Mouse (Mus musculus) layer of hippocampus, adult 9-11 months (tissue): ENCODE data around the gene Gm815.

Experiments used
- DNase-seq: peaks from one replicate; pipeline ENCODE4 v3.0.0; 2022

The Gm815 gene

GRCm38 (mm10) chr19:26885616-26886015 is at the start of gene Gm815:
TSS of gene Gm815 (plus strand) at chr19:26885881.
- no peak for DNase-seq

- DNase-seq: no peak
Observed at GRCm38 (mm10) chr19:26837626-26838025, 48.1 kb upstream of the Gm815 start.

- DNase-seq: no peak
Observed at GRCm38 (mm10) chr19:26843896-26844295, 41.8 kb upstream of the Gm815 start.

- DNase-seq: no peak
Observed at GRCm38 (mm10) chr19:26844813-26845212, 40.9 kb upstream of the Gm815 start.

- peak; percentile 78 for DNase-seq
Observed at GRCm38 (mm10) chr19:26845276-26846016, 40.2 kb upstream of the Gm815 start.

DNA sequence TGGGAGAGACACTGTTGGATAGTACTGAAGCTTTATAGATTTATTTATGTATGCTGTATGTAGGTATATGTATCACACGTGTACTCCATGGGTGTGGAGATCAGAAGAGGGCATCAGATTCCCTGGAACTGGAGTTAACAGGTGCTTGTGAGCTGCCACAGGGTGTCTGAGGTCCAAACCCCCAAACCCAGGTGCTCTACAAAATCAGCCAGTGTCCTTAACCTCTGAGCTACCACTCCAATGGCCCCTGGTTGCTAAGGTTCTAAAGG is 39.7 kb upstream of the Gm815 start:
- no peak for DNase-seq

DNA sequence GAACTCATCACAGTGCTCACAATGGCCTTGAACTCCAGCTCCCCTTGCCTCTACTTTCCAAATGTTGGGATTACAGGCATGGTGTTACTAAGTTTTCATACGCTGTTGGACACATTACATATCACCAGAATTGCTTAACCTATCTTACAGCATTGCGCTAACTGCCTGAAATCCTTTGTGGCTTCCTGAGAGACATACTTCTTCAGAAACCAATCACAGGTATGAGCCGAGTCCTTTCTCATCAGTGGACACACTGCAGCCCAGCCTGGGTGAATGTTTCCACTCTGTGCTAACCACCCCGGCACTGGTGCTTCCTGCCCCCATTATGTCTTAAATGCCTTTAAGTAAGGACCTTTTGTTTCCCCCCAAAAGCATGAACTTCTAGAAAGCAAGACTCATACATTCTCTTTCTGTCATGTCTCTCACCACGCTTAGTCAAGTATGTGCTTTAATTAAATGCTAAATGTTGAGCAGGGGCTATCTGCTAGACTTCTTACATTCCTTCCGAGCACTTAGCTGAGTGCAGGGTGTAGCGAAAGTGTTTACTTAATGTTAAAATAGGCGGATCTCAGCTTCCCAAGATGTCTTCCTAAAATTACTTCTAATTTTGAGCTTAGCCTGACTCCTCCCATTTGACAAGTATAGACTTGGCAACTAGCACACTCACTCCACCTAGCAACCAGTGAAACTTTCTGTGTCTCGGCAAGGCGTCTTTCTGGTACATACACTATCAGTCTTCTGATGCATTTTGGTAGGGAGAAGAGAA is 34.5 kb upstream of the Gm815 start:
- DNase-seq: no peak

DNA sequence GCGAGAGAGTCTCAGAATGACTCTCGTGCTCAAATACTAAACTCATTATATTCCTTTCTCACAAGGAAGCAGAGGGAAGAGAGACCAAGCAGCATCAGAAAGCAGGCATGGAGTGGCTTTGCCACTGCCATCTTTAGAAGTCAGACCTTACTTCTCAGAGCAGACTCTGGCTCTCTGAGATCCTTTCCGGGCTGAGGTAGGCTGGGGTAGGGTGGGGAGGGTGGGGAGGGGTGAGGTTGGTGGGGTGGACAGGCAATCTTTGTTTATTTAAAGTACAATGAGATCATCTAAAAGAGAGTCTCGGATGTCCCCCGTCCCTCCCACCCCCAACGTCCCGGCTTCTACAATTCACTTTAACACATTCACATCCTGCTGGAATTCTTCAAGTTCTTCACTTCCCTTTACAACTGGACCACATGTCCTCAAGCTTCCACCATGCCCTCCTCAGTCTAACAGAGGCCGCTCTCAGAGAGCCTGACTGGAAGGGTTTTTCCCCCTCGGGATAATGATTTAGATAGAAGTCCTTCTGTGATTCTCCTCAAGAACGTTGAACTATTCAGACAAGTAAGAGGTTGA is 33.3 kb upstream of the Gm815 start:
- no peak for DNase-seq

- DNase-seq: no peak
Observed at GRCm38 (mm10) chr19:26853701-26854282, 31.9 kb upstream of the Gm815 start.

GRCm38 (mm10) chr19:26854661-26855060 is 31.0 kb upstream of the Gm815 start:
- no peak for DNase-seq

DNA sequence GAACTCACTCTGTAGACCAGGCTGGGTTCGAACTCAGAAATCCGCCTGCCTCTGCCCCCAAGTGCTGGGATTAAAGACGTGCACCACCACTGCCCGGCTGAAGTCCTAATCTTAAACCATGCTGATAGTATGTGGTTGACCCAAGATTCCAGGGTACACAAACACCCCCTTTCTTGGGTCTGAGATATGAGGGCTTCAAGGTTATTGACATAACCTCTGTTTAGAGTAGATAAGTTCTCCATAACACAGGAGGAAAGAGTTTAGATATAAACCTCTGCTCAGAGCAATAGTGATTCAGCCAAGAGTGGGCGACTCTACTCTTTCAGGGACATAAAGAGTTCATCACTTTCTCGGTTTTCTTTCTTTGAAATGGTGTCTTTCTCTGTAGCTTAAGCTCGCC is 30.5 kb upstream of the Gm815 start:
- no peak for DNase-seq

DNA sequence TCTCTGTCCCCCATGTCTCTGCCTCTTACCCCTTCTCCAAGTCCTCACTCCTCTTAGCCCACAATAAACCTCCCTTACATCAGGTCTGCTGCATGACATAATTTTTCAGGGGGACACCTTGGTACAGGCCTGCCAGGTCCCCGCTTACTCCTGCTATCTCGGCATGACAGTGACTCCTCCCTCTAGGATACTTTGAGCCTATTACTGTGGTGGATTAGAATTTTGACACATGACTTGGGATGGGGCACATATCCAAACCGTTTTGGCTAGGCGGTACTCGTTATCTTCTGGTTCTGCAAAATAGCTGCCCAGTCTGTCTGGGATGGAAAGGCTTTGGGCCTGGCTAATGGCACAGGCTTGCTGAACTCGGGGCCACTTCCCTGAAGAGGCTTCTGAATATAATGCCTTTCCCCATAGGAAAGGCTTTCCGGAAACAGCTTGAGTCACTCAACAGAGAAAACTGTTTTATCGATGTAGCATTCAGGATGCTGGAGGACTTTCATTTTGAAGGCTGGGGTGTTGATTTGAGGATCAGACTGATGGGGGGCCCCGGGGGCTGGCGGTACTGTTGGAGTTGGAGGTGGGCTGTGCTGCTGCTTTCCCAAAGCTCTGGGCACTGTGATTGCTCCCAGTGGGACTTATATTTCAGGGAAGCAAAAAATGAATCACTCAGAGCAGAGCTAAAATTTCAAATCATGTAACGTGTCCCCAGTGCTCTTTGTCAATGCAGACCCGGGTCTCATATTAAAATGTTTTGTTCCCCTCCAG is 27.1 kb upstream of the Gm815 start:
- no peak for DNase-seq

GRCm38 (mm10) chr19:26859195-26859570 is 26.5 kb upstream of the Gm815 start:
- DNase-seq: no peak

GRCm38 (mm10) chr19:26863662-26864061 is 22.0 kb upstream of the Gm815 start:
- DNase-seq: no peak

- DNase-seq: no peak
Observed at GRCm38 (mm10) chr19:26864975-26865690, 20.5 kb upstream of the Gm815 start.

DNA sequence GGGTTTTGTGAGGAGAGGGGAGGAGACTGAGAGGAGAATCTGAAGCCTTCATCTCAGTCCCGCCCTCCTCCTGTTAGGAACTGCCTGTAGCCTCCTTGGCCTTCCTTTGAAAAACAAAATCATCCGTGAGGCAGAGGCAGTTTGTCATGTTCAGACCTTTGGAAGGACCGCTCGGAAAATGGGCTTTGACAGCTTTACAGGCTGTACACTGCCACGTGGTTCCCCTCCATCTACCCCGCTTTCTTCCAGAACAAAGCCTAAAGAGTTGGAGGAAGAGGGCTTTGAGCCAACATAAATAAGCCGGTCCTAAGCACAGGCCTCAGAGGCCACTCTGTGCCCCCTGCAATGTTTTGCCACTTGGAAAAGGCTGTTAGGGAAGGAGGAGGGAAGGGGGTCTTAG is 19.9 kb upstream of the Gm815 start:
- DNase-seq: no peak

- no peak for DNase-seq
Observed at GRCm38 (mm10) chr19:26869591-26869990, 16.1 kb upstream of the Gm815 start.

- no peak for DNase-seq
Observed at GRCm38 (mm10) chr19:26870280-26870679, 15.4 kb upstream of the Gm815 start.

GRCm38 (mm10) chr19:26871096-26871495 is 14.6 kb upstream of the Gm815 start:
- no peak for DNase-seq

GRCm38 (mm10) chr19:26872886-26873285 is 12.8 kb upstream of the Gm815 start:
- peak; percentile 27 for DNase-seq

GRCm38 (mm10) chr19:26875601-26876000 is 10.1 kb upstream of the Gm815 start:
- DNase-seq: peak; percentile 19

DNA sequence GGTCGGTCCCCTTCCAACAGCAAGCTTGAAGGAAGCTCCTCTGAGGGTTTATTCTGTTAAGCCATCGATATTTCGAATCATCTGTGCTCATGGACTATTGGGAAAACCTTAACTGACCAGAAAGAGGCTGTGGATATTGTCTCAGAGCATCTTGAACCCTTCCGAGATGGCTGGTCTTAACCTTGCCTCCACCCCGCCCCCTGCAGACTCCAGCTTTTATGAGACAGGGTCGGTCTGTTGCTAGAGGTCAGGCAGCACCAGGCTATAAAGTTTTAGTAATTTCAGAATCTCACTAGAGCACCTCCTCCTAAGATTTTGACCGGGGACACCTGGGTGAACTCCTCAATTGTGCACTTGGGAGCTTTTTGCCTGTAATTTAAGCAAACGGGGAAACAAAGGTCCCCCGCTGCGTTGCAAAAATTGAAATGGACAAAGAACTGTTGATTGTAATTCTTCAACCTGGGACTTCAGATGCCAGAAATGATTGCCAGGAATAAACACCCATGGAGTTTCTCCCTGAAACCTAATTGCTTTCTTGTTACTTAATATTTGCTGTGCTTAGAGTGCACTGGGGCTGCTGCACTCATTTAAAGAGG is 8.4 kb upstream of the Gm815 start:
- DNase-seq: no peak
